Mouse (Mus musculus): ENCODE measurements around the gene Exosc8. TPM values are rescaled to one million over a fixed set of nuclear protein-coding genes. Genes with fewer than 3 reads are reported as not detected.
"Not testable (repeated sequence)": the region's sequence is repeated elsewhere in the genome, so short reads cannot be mapped to it uniquely, and the experiment has no call there.

Exosc8 gene
- total RNA-seq, 2 experiments from 2014 or later: 22.2 to 31.6 TPM

DNA sequence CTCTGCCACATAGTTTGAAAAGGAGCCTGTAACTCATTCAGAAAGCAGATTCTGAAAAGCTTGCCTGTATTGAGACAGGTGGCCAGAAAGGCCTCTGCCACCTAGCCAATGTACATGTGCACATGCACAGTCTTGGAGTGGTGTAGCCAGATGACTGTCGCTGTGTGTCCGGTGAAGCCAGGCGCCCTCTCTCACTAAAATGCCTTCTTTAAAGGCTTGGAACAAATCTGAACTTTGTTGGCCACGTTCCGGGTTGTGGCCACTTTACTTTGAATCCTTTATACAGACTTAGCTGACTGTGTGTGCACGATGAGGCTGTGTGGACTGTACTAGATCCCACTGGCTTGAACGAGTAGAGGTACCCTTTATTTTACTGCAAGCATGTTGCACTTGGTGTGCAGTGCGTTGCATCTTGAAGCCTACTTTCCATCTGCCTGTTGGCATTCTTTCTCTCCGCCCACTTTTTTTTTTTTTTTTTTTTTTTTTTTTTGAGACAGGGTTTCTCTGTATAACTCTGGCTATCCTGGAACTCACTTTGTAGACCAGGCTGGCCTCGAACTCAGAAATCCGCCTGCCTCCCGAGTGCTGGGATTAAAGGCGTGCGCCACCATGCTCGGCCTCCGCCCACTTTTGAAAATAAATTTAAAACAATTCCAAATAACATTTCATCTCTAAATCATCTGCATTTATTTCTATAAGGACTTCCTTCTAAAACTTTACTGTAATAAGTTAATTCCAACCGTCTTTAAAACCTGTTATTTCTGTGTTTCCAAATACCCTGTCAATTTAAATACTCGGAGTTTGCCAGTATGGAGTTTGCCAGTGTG is 1.1 kb upstream of the Exosc8 start:
- no peak for DNase-seq (ENCODE audit: extremely low spot score in 1 of 2, low spot score in 1 of 2)

- DNase-seq (ENCODE audit: extremely low spot score in 1 of 2, low spot score in 1 of 2): peak; percentile 90 to 91
These were observed 564 bp downstream of the Exosc8 start for GRCm38 (mm10) chr3:54734411-54735246.

- DNase-seq (ENCODE audit: extremely low spot score in 1 of 2, low spot score in 1 of 2): no peak
These were observed 2.8 kb downstream of the Exosc8 start for GRCm38 (mm10) chr3:54732371-54732770.

- DNase-seq (ENCODE audit: extremely low spot score in 1 of 2, low spot score in 1 of 2): no peak
These were observed 3.5 kb downstream of the Exosc8 start for GRCm38 (mm10) chr3:54731626-54732150.

DNA sequence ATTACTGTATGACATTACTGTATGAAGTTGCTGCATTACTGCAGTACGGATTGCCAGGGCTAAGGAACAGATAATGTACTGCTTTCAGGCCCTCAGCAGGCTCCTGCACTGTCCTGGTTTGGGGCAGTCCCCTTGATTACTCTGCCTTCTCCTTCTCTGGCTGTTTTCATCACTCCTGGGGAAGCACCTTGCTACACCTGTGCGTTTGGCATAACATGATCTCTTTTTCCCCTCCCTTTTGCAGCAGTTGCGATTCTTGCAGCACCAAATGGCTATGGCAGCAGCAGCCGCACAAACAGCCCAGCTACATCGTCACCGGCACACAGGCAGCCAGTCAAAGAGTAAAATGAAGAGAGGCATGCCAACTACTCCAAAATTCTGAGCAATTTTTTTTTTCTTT is 7.1 kb downstream of the Exosc8 start:
- DNase-seq (ENCODE audit: extremely low spot score in 1 of 2, low spot score in 1 of 2): no peak

GRCm38 (mm10) chr3:54727588-54727987 is 7.6 kb downstream of the Exosc8 start:
- DNase-seq (ENCODE audit: extremely low spot score in 1 of 2, low spot score in 1 of 2): no peak

GRCm38 (mm10) chr3:54725344-54725743 is 9.8 kb downstream of the Exosc8 start:
- no peak for DNase-seq (ENCODE audit: extremely low spot score in 1 of 2, low spot score in 1 of 2)

DNA sequence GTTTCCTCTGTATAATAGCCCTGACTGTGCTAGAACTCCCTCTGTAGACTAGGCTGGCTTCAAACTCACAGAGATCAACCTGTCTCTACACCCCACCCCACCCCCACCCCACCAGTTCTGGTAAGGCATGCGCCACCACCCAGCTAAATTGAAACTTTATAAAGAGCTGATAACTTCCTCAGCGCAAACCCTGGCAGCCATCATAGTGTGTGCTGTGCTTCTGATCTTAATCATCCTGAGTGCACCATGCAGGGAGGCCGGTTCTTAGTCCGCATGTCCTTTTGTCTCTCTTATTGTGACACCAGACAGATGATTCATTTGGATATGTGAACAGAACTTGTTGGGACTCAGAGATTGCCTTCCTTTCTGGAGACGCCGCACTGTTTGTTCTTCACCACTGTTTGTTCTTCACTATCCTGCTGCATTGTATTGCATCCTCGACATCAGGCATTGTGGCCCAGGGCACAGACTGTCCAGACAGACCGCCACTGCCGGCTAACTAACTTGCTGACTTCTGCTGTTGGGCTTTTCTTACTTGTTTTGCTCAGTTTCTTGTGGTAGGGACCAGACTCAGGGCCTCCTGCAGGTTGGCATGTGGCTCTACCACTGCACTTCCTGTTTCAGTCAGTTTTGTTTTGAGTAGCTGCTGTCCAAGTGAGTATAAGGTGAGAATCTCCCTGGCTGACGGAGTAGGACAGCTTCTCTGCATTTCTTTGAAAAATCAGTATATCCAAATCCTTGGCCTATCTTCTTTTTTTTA is 11.3 kb downstream of the Exosc8 start:
- no peak for DNase-seq (ENCODE audit: extremely low spot score in 1 of 2, low spot score in 1 of 2)

DNA sequence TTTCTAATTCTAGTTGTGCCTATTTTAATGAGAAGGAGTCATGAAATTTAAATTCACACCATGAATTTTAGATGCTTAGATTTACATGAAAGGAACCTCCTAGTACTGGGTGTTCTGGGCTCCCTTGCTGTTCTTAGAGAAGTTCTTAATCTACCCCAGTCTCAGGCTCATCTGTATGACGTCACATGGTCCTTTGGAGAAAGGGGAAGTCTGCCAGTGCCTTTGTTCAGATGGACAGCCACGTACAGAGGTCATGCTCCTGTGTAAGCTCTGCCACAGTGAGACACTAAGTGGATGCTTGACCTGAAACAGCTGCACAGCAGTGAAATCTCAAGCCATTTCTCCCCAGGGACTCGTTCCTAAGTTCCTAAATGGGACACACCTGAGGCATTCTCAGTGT is 16.2 kb downstream of the Exosc8 start:
- DNase-seq (ENCODE audit: extremely low spot score in 1 of 2, low spot score in 1 of 2): no peak

- DNase-seq (ENCODE audit: extremely low spot score in 1 of 2, low spot score in 1 of 2): no peak
These were observed 17.8 kb downstream of the Exosc8 start for GRCm38 (mm10) chr3:54717348-54717747.

DNA sequence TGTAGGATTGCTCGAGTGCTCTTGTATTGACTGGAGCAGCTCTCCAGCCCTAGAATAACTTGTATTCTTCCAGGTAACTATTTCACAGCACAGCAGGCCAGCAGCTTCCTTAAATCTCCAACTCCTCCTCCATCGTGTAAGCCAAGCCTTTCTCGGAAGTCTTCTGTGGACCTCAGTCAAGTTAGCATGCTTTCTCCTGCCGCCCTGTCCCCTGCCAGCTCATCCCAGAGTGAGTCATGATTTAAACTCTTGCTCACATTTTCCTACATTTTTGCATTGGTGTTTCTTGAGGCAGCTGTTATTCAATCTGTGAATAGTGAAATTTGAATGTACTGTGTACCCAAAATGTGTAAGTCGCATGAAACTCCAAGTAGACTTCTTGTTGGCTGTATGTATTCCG is 19.7 kb downstream of the Exosc8 start:
- no peak for DNase-seq (ENCODE audit: extremely low spot score in 1 of 2, low spot score in 1 of 2)

GRCm38 (mm10) chr3:54714253-54714652 is 20.9 kb downstream of the Exosc8 start, which contains the start of gene Gm21958:
TSS of gene Gm21958 (minus strand) at chr3:54714353.
- DNase-seq (ENCODE audit: extremely low spot score in 1 of 2, low spot score in 1 of 2): no peak

- DNase-seq (ENCODE audit: extremely low spot score in 1 of 2, low spot score in 1 of 2): no peak
These were observed 26.2 kb downstream of the Exosc8 start for GRCm38 (mm10) chr3:54708972-54709371.

GRCm38 (mm10) chr3:54704106-54704505 is 31.1 kb downstream of the Exosc8 start:
- not testable (repeated sequence) for DNase-seq (ENCODE audit: extremely low spot score in 1 of 2, low spot score in 1 of 2)

DNA sequence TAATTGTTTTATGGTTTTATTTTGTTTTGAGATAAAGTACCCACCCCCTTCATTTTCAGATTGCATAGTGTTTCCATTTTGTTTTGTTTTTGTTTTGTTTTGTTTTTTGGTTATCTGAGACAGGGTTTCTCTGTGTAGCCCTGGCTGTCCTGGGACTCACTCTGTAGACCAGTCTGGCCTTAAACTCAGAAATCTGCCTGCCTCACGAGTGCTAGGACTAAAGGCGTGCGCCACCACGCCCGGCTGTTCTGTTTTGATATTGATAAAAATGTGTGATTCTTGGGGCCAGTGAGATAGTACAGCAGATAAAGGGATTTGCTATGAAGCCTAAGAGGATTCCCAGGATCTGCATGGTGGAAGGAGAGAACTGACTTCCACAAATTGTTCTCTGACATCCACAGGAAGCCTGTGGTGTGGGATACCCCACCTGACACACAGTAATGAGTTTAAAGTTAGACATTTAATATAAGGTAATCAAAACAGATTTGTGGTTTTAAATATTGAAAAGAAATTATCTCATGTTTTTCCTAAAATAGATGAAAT is 35.4 kb downstream of the Exosc8 start:
- no peak for DNase-seq (ENCODE audit: extremely low spot score in 1 of 2, low spot score in 1 of 2)

- DNase-seq (ENCODE audit: extremely low spot score in 1 of 2, low spot score in 1 of 2): no peak
These were observed 42.2 kb downstream of the Exosc8 start for GRCm38 (mm10) chr3:54693056-54693415.

- DNase-seq (ENCODE audit: extremely low spot score in 1 of 2, low spot score in 1 of 2): peak; percentile 77 to 82
These were observed 42.8 kb downstream of the Exosc8 start, which contains the start of gene Supt20 for GRCm38 (mm10) chr3:54692202-54693055. TSS of gene Supt20 (plus strand) at chr3:54692807.

- DNase-seq (ENCODE audit: extremely low spot score in 1 of 2, low spot score in 1 of 2): no peak
These were observed 46.1 kb downstream of the Exosc8 start for GRCm38 (mm10) chr3:54689091-54689490.

GRCm38 (mm10) chr3:54687245-54687644 is 47.9 kb downstream of the Exosc8 start:
- DNase-seq (ENCODE audit: extremely low spot score in 1 of 2, low spot score in 1 of 2): no peak
